Mouse (Mus musculus) forebrain, embryonic 13.5 days (tissue): ENCODE measurements around the gene Atxn7l1. TPM values are rescaled to one million over a fixed set of nuclear protein-coding genes. Genes with fewer than 3 reads are reported as not detected.

ENCODE experiments used
- ATAC-seq: fragments of 200-750 bp; cut with Nextera tagmentation; 2 replicates; pipeline ENCODE4 v1.8.0; 2017
- H3K27ac ChIP-seq: fragments of 300-500 bp; sonication (generic); 2 replicates; pipeline ENCODE4 v1.5.1; 2015; ENCODE audit warnings: inconsistent platforms, mild to moderate bottlenecking, moderate library complexity
- H3K27me3 ChIP-seq: fragments of 300-500 bp; sonication (generic); 2 replicates; pipeline ENCODE4 v1.6.1; 2015; ENCODE audit warnings: mild to moderate bottlenecking, inconsistent platforms
- H3K36me3 ChIP-seq: fragments of 300-500 bp; sonication (generic); 2 replicates; pipeline ENCODE4 v1.6.1; 2015; ENCODE audit warnings: mild to moderate bottlenecking, inconsistent platforms; ENCODE audit not compliant: poor library complexity, severe bottlenecking
- H3K4me1 ChIP-seq: fragments of 300-500 bp; sonication (generic); 2 replicates; pipeline ENCODE4 v1.6.1; 2015; ENCODE audit warnings: inconsistent platforms
- H3K4me2 ChIP-seq: fragments of 300-500 bp; sonication (generic); 2 replicates; pipeline ENCODE4 v1.6.1; 2015; ENCODE audit warnings: inconsistent platforms, mild to moderate bottlenecking, moderate library complexity
- H3K4me3 ChIP-seq: fragments of 300-500 bp; sonication (generic); 2 replicates; pipeline ENCODE4 v1.5.1; 2015; ENCODE audit warnings: mild to moderate bottlenecking, inconsistent platforms
- H3K9ac ChIP-seq: fragments of 300-500 bp; sonication (generic); 2 replicates; pipeline ENCODE4 v1.6.1; 2015; ENCODE audit warnings: mild to moderate bottlenecking, inconsistent platforms
- H3K9me3 ChIP-seq: fragments of 300-500 bp; sonication (generic); replicated peaks from 2 replicates; pipeline ENCODE4 v1.6.1; 2016; ENCODE audit warnings: inconsistent platforms
- WGBS: fragments of 180-500 bp; shearing (Covaris S2); methylation state at CpG from one replicate; pipeline ENCODE4 v1.1.7; 2015; 5-methylcytosine and 5-hydroxymethylcytosine counted together
- polyA plus RNA-seq: library from polyadenylated mRNA; unstranded; fragments of >200 nt; fragmentation: Nextera tagmentation; extraction: Ambion mirVana; gene quantifications from 2 replicates; pipeline ENCODE4 v1.2.1, GENCODE M21; 2015

The Atxn7l1 gene
- polyA plus RNA-seq, 1 experiment from 2014 or later = 15.4 TPM

GRCm38 (mm10) chr12:33411580-33412151 is 264.2 kb downstream of the Atxn7l1 start:
- Histone ChIP-seq H3K9me3 (no peaks in the 10 kb centered on the region), H3K36me3 (no peaks in the 10 kb centered on the region), H3K4me3 (no peak overlapping the region), H3K4me1 (no peaks in the 10 kb centered on the region), H3K9ac (no peak overlapping the region), H3K27me3 (no peaks in the 10 kb centered on the region), H3K27ac (no peak overlapping the region), H3K4me2 (no peak overlapping the region)
- ATAC-seq = no peak
- WGBS = 58% methylated on average over 6 of the region's 6 CpGs

Other genes starting within 250 kb of the Atxn7l1 start
- 41.1 and 41.2 TPM in 2 replicates for gene Sypl, start 193.8 kb upstream of the Atxn7l1 start, polyA plus RNA-seq
- gene Cdhr3, start 54.8 kb upstream of the Atxn7l1 start, polyA plus RNA-seq = 0.13 and 0.39 TPM in 2 replicates
- 1.0 and 1.6 TPM in 2 replicates for gene Efcab10, start 247.2 kb downstream of the Atxn7l1 start, polyA plus RNA-seq